Comparison of ENCODE assay signal across 15 mouse cellular contexts in the genomic region with DNA sequence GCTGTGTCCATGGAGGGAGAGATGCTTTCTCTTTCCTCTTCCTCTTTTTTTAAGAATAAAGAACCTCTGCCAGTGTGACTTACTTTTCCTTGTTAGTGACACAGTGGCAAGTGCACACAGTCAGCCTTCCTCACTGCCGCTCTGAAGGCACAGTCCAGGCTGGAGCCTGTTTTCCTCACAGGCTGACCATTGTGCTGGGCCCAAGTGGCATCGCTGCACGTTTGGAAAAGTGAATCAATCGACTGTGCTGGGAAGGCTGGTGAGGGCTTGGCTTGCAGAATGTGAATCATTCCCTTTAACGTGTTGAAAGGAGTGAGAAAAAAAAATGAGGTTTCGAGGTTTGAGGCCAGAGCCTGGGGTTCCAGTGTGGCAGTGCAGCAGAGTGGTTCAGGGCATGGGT. TPM values are rescaled to one million over a fixed set of nuclear protein-coding genes. Genes with fewer than 3 reads are reported as not detected.
DNase-seq lines count a peak whose midpoint lies in the region; ATAC-seq and TF ChIP-seq lines count a peak whose summit lies in the region.
"Had no signal": no experiment of that assay in that cellular context is flagged by ENCODE, and none has a peak within 500 bp of the region (broad histone marks: within the 10 kb centered on the region; RNA-seq: fewer than 3 reads in every experiment).

No protein-coding gene starts in this region.

- no peak for TF ChIP-seq POLR2A in small intestine, adult 2 months (IDR thresholded peaks at IDR 0.05; ENCODE audit: low read depth, low read length)

- no peak overlapping the region for H3K4me3 ChIP-seq in hindbrain, postnatal 0 days (ENCODE audit: low read length)
- H3K4me3 ChIP-seq in hindbrain, embryonic 12.5 days: no peak overlapping the region
- no peak overlapping the region for H3K4me3 ChIP-seq in lung, embryonic 16.5 days (ENCODE audit: low read length)
- no peak overlapping the region for H3K4me3 ChIP-seq in small intestine, adult 2 months (ENCODE audit: low read depth, low read length)
- H3K4me3 ChIP-seq: hindbrain, embryonic 13.5 days; myocyte had no signal

- H3K36me3 ChIP-seq in hindbrain, postnatal 0 days (ENCODE audit: insufficient read depth, low read length): no peaks in the 10 kb centered on the region
- no peaks in the 10 kb centered on the region for H3K36me3 ChIP-seq in hindbrain, embryonic 12.5 days
- H3K36me3 ChIP-seq in lung, embryonic 16.5 days (ENCODE audit: control insufficient read depth, insufficient read depth, low read length): no peaks in the 10 kb centered on the region
- H3K36me3 ChIP-seq in small intestine, adult 2 months (ENCODE audit: control insufficient read depth, insufficient read depth, low read length): no peaks in the 10 kb centered on the region
- H3K36me3 ChIP-seq: hindbrain, embryonic 13.5 days had no signal

- H3K9ac ChIP-seq in hindbrain, postnatal 0 days (replicated peaks; ENCODE audit: low read length): no peak overlapping the region
- no peak overlapping the region for H3K9ac ChIP-seq in hindbrain, embryonic 12.5 days
- H3K9ac ChIP-seq in lung, embryonic 16.5 days (ENCODE audit: low read length): no peak overlapping the region
- H3K9ac ChIP-seq: hindbrain, embryonic 13.5 days had no signal

- no peak for TF ChIP-seq CTCF in hindbrain, postnatal 0 days (IDR thresholded peaks at IDR 0.05; ENCODE audit: low read depth)
- no peak for TF ChIP-seq CTCF in small intestine, adult 2 months (IDR thresholded peaks at IDR 0.05; ENCODE audit: extremely low read depth, insufficient read length, insufficient replicate concordance, low read depth, low read length)

- DNase-seq in hindbrain, postnatal 0 days (ENCODE audit: low spot score): peak; percentile 45
- DNase-seq in lung, postnatal 14 days: no peak
- DNase-seq in adipocyte (ENCODE audit: low spot score): no peak
- DNase-seq in urinary bladder, adult 2 months (ENCODE audit: low spot score): no peak
- DNase-seq: adrenal gland, postnatal 10 days; right cerebral cortex, postnatal 25 days; thymus, postnatal 25 days had no signal

- H3K4me1 ChIP-seq in hindbrain, postnatal 0 days (ENCODE audit: insufficient read depth, low read length): peaks cover 15% of the 10 kb centered on the region; the same call in 1 of the 2 replicates
- H3K4me1 ChIP-seq in hindbrain, embryonic 12.5 days: peaks cover 48% of the 10 kb centered on the region
- peaks cover 38% of the 10 kb centered on the region for H3K4me1 ChIP-seq in lung, embryonic 16.5 days (replicated peaks; ENCODE audit: control insufficient read depth, insufficient read depth, low read length)
- H3K4me1 ChIP-seq in small intestine, adult 2 months (ENCODE audit: control insufficient read depth, insufficient read depth, insufficient read length, low read length): peaks cover 33% of the 10 kb centered on the region

- no peak overlapping the region for H3K4me2 ChIP-seq in hindbrain, postnatal 0 days (ENCODE audit: low read depth, low read length)
- H3K4me2 ChIP-seq in hindbrain, embryonic 12.5 days (replicated peaks): no peak overlapping the region
- H3K4me2 ChIP-seq in lung, embryonic 16.5 days (ENCODE audit: low read depth, low read length): no peak overlapping the region
- H3K4me2 ChIP-seq: hindbrain, embryonic 13.5 days had no signal

- ATAC-seq in hindbrain, postnatal 0 days: peak; percentile 55
- no peak for ATAC-seq in hindbrain, embryonic 12.5 days (ENCODE audit: low FRiP score)
- ATAC-seq in lung, embryonic 16.5 days (ENCODE audit: low read depth): no peak
- ATAC-seq in common myeloid progenitor, adult 5-6 weeks (replicated peaks; ENCODE audit: low read depth, poor library complexity, severe bottlenecking): peak; percentile 43; the same call in 1 of the 2 replicates
- ATAC-seq: CD4-positive, CD25-positive, alpha-beta regulatory T cell, adult 4 months had no signal

- H3K9me3 ChIP-seq in hindbrain, postnatal 0 days (ENCODE audit: low read length): no peaks in the 10 kb centered on the region
- no peaks in the 10 kb centered on the region for H3K9me3 ChIP-seq in hindbrain, embryonic 12.5 days (replicated peaks)
- no peaks in the 10 kb centered on the region for H3K9me3 ChIP-seq in lung, embryonic 16.5 days (ENCODE audit: control insufficient read depth, low read length)
- H3K9me3 ChIP-seq: hindbrain, embryonic 13.5 days had no signal

- H3K27me3 ChIP-seq in hindbrain, postnatal 0 days (ENCODE audit: insufficient read depth, low read length): no peaks in the 10 kb centered on the region
- no peaks in the 10 kb centered on the region for H3K27me3 ChIP-seq in hindbrain, embryonic 12.5 days
- no peaks in the 10 kb centered on the region for H3K27me3 ChIP-seq in lung, embryonic 16.5 days (ENCODE audit: control insufficient read depth, insufficient read depth, low read depth, low read length)
- no peaks in the 10 kb centered on the region for H3K27me3 ChIP-seq in small intestine, adult 2 months (ENCODE audit: control insufficient read depth, insufficient read depth, low read length)
- H3K27me3 ChIP-seq: hindbrain, embryonic 13.5 days had no signal

- H3K27ac ChIP-seq in hindbrain, postnatal 0 days: peak overlapping the region; percentile 41; the same call in 1 of the 2 replicates
- H3K27ac ChIP-seq in hindbrain, embryonic 12.5 days: no peak overlapping the region
- H3K27ac ChIP-seq in lung, embryonic 16.5 days (ENCODE audit: low read length): peak overlapping the region; percentile 58
- H3K27ac ChIP-seq in small intestine, adult 2 months (ENCODE audit: insufficient read depth, low read depth, low read length): peak overlapping the region; percentile 36
- H3K27ac ChIP-seq: hindbrain, embryonic 13.5 days; kidney, postnatal 0 days had no signal

- WGBS in hindbrain, postnatal 0 days: 65% methylated on average over 6 of the region's 6 CpGs
- 73% methylated on average over 6 of the region's 6 CpGs for WGBS in hindbrain, embryonic 12.5 days
- whole genome bisulfite sequencing in lung, embryonic 16.5 days: 47% methylated on average over 6 of the region's 6 CpGs
- whole genome bisulfite sequencing in small intestine, adult 2 months: 62% methylated on average over 6 of the region's 6 CpGs

RNA-seq across cellular contexts. Expression of a gene that starts 5.3 kb away (rescaled TPM):
- 35.5 and 43.2 TPM in 2 replicates for total RNA-seq in hindbrain, postnatal 0 days (2014; rRNA removed)
- polyA plus RNA-seq in hindbrain, postnatal 0 days (2015; fragmentation: Nextera tagmentation; extraction: Ambion mirVana): 72.9 and 73.9 TPM in 2 replicates
- polyA plus RNA-seq in hindbrain, embryonic 12.5 days (2016; fragmentation: Nextera tagmentation; extraction: Ambion mirVana): 70.5 and 82.4 TPM in 2 replicates
- polyA plus RNA-seq in lung, embryonic 16.5 days (2015; fragmentation: Nextera tagmentation; extraction: Ambion mirVana): 65.1 and 69.4 TPM in 2 replicates
- total RNA-seq in common myeloid progenitor, adult 5-6 weeks (2017): 26.4 and 27.2 TPM in 2 replicates
- 15.0 and 22.1 TPM in 2 replicates for polyA plus RNA-seq in small intestine, adult 2 months (2012; rRNA removed)
- 40.9 and 45.8 TPM in 2 replicates for polyA plus RNA-seq in urinary bladder, adult 2 months (2012; rRNA removed)

Comparison
In these comparisons a context has a peak if more than half of its experiments do, and no peak if none do; other contexts are left out.
1. ATAC-seq: peak in hindbrain, postnatal 0 days (single experiment) and common myeloid progenitor, adult 5-6 weeks (single experiment); none in hindbrain, embryonic 12.5 days (single experiment) and lung, embryonic 16.5 days (single experiment).